Mouse (Mus musculus) liver, embryonic 14.5 days (tissue): Measurements from ENCODE around the gene Cyp51. TPM values are rescaled to one million over a fixed set of nuclear protein-coding genes. Genes with fewer than 3 reads are reported as not detected.
A peak's percentile ranks its signal among the peaks of the same experiment; 100 is the strongest.
"Not testable (repeated sequence)": the region's sequence is repeated elsewhere in the genome, so short reads cannot be mapped to it uniquely, and the experiment has no call there.

Experiments used
- ATAC-seq: fragments of 200-750 bp; cut with Nextera tagmentation; 2 replicates; pipeline ENCODE4 v1.8.0; 2017; ENCODE audit warnings: moderate number of reproducible peaks, mild to moderate bottlenecking, moderate library complexity; ENCODE audit not compliant: insufficient read depth
- DNase-seq, 3 experiments: peaks; one replicate each; pipeline ENCODE4 v3.0.0-alpha.2; 2012 to 2013; ENCODE audit warnings: low read depth in 3 of 3, low spot score in 3 of 3
- H3K27ac ChIP-seq: fragments of 300-500 bp; sonication (generic); 2 replicates; pipeline ENCODE4 v1.5.1; 2014; ENCODE audit warnings: moderate library complexity, mild to moderate bottlenecking, control low read depth, inconsistent platforms
- H3K27me3 ChIP-seq: fragments of 300-500 bp; sonication (generic); 2 replicates; pipeline ENCODE4 v1.6.1; 2014; ENCODE audit warnings: mild to moderate bottlenecking, low read length, moderate library complexity; ENCODE audit not compliant: control insufficient read depth, insufficient read depth
- H3K36me3 ChIP-seq: fragments of 300-500 bp; sonication (generic); replicated peaks from 2 replicates; pipeline ENCODE4 v1.6.1; 2014; ENCODE audit warnings: low read depth; ENCODE audit not compliant: control insufficient read depth, insufficient read depth
- H3K4me1 ChIP-seq, 2 experiments: fragments of 200-500 bp in 1 of 2; fragments of 300-500 bp in 1 of 2; sonication (generic) in 1 of 2; replicated peaks; 2 replicates each; pipeline ENCODE4 v1.6.1; 2012 to 2014; ENCODE audit warnings: antibody characterized with exemption in 1 of 2, inconsistent platforms in 1 of 2, low read length in 1 of 2; ENCODE audit not compliant: control insufficient read depth in 2 of 2, insufficient read depth in 2 of 2
- H3K4me2 ChIP-seq: fragments of 300-500 bp; sonication (generic); 2 replicates; pipeline ENCODE4 v1.6.1; 2014; ENCODE audit warnings: low read depth, mild to moderate bottlenecking, control low read depth, moderate library complexity
- H3K4me3 ChIP-seq, 2 experiments: fragments of 200-500 bp in 1 of 2; fragments of 300-500 bp in 1 of 2; sonication (generic) in 1 of 2; 2 replicates each; pipeline ENCODE4 v1.5.1; 2012 to 2014; ENCODE audit warnings: low read depth in 2 of 2, low read length in 2 of 2, mild to moderate bottlenecking in 2 of 2, control low read depth in 1 of 2, inconsistent platforms in 1 of 2, moderate library complexity in 1 of 2; ENCODE audit not compliant: insufficient read depth in 1 of 2
- H3K9ac ChIP-seq: fragments of 300-500 bp; sonication (generic); replicated peaks from 2 replicates; pipeline ENCODE4 v1.6.1; 2014; ENCODE audit warnings: mild to moderate bottlenecking, control low read depth, moderate library complexity
- H3K9me3 ChIP-seq: fragments of 300-500 bp; sonication (generic); 2 replicates; pipeline ENCODE4 v1.6.1; 2016; ENCODE audit warnings: low read length, mixed read lengths; ENCODE audit not compliant: control insufficient read depth
- CTCF ChIP-seq: IDR thresholded peaks from 2 replicates; pipeline ENCODE4 v1.5.1; 2016; ENCODE audit warnings: antibody characterized with exemption, low read depth, control low read depth
- EP300 ChIP-seq: IDR thresholded peaks from 2 replicates; pipeline ENCODE4 v1.6.1; 2016; ENCODE audit warnings: antibody characterized with exemption, low read depth
- WGBS: fragments of 180-500 bp; shearing (Covaris S2); extraction: QIAGEN DNeasy Blood & Tissue Kit; methylation state at CpG from one replicate; pipeline ENCODE4 v1.1.7; 2014; ENCODE audit not compliant: insufficient replicate concordance; 5-methylcytosine and 5-hydroxymethylcytosine counted together
- polyA plus RNA-seq, 2 experiments: library from polyadenylated mRNA; depleted of rRNA in 1 of 2; stranded (reverse) in 1 of 2; unstranded in 1 of 2; fragments of >200 nt; fragmentation: Nextera tagmentation in 1 of 2; extraction: Ambion mirVana in 1 of 2; gene quantifications; 2 replicates each; pipeline versions ENCODE4 v1.2.1 to v1.2.3; 2012 to 2014

Cyp51 gene
- polyA plus RNA-seq (2012; rRNA removed) (21.0 and 39.3 TPM in 2 replicates), polyA plus RNA-seq (2014; fragmentation: Nextera tagmentation; extraction: Ambion mirVana) (49.7 and 55.7 TPM in 2 replicates)

DNA sequence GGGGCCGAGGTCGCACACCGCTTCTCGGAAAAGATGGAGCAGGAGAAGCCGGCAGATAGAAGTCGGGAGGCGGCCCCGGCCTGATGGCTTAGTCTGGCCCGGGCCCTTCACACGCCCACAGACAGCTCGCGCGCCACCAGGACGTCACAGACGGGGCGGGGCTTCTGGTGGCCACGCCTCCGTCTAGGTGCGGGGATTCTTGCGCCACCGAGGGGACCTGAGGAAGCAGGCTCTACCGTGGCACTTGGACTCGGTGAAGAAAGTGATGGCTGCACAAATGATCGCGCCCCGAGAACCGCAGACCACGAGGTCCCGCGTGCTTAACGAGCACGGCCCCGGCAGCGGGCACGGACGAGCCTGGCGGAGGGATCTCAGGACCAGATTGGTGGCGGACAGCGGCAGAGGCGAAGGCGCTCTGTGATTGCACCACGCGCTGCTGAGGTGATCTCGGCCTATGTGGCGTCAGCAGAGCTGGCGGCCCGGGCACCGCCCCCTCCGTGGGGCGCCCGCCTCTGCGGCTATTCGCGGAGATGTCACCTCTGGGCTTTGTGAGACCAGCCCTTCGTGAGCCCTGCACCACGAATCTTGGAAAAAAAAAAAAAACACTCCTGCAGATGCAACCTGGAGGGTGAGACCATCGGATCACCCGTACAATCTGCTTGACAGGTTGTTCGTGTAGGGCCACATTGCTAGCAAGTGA, at the start of gene Cyp51:
Gene Cyp51, minus strand, starts transcription at position 406 of the 700 bp plus-strand sequence.
- WGBS = under 1% methylated on average over 59 of the region's 59 CpGs
- Histone ChIP-seq H3K4me3 (peak within 1 kb of the TSS; percentile 86), H3K9ac (peak within 1 kb of the TSS; percentile 62), H3K27ac (peak within 1 kb of the TSS; percentile 44), H3K4me2 (peak within 1 kb of the TSS; percentile 80), H3K4me1 (peaks cover 0 to 4% of the 10 kb centered on the region in 2 experiments; a peak in 2 of 4 replicates), H3K9me3 (no peaks in the 10 kb centered on the region), H3K27me3 (no peaks in the 10 kb centered on the region), H3K36me3 (peaks cover 5% of the 10 kb centered on the region)
- DNase-seq = peak; percentile 76 to 82 (median 78)
- peak; percentile 98 for ATAC-seq
- TF ChIP-seq EP300 = no peak
- TF ChIP-seq CTCF = no peak

DNA sequence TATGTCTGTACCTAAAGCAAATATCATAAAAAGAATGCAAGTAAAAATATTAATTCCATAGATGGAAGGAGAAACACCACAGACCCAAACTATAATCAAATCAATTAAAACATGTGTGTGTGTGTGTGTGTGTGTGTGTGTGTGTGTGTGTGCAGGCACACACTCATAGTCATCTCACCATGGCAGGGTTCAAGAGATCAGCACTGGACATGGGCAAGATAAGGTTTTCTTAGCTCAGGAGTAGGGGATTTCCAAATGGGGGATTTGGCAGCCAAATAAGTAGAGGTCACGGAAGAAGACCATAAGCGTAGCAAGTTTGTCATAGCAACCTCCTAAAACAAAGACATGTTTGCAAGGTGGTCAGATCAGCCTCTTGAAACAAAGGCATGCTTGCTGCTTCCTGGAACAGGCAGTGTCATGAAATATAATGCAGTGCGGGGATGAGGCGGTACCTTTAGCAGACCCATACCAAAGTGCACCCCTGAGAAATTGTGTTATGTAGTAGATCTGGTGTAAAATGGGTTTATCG, 8.1 kb upstream of the Cyp51 start:
- Histone ChIP-seq H3K9ac (no peak overlapping the region), H3K4me2 (no peak overlapping the region), H3K4me1 (no peaks in the 10 kb centered on the region), H3K27ac (no peak overlapping the region), H3K27me3 (no peaks in the 10 kb centered on the region), H3K36me3 (no peaks in the 10 kb centered on the region), H3K9me3 (no peaks in the 10 kb centered on the region), H3K4me3 (no peak overlapping the region)
- DNase-seq = no peak
- 77% methylated on average over 5 of the region's 5 CpGs for WGBS
- ATAC-seq = no peak
- TF ChIP-seq EP300 (no peak), CTCF (no peak)

DNA sequence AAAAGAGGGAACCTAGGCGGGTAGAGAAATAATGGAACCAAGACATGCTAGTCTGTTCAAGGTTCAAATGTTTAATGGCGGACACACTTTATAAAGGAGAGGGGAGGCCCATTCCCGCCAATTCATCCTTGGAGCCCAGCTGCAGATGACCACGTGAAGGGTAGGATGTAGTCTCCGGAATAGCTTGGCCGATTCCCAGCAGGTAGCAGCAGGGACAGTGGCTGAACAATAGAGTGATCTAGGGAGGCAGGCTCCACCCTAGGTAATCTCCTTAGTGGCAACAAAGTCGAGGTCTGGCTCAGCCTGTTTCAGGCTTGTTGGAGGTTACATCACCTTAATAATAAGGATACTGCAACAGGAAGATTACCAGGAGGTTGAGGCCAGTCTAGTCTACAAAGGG, 2.5 kb upstream of the Cyp51 start:
- H3K4me1 ChIP-seq, H3K9me3 ChIP-seq, DNase-seq, H3K4me2 ChIP-seq, H3K9ac ChIP-seq, ATAC-seq, H3K27me3 ChIP-seq, H3K27ac ChIP-seq, H3K4me3 ChIP-seq, H3K36me3 ChIP-seq: not testable (repeated sequence)
- 59% methylated on average over 7 of the region's 7 CpGs for WGBS

DNA sequence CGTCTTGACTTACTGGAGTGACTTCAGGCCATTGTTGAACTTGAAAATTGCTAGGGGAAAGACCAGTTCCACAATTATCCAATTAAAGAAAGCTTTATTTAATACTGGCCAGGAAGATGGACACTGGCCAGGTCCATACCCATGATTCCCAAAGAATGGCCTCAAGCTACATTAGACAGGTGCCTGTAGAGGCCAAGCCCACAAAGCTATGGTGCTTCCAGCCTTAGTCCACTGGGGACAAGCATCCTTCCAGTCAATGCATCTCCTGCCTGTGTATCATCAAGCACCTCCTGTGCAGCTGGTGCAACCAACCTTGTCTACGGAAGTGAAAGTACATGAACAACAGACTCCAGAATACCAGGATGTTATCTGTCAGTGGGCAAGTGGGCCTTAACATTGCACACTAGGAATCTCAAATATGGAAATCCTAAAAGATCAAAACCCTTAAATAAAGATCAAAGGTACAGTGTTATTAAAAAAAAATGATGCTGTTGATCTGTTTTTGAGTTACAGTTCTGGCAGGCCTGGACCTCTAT, 1.2 kb upstream of the Cyp51 start:
- Histone ChIP-seq H3K9me3 (no peaks in the 10 kb centered on the region), H3K4me2 (no peak overlapping the region), H3K4me1 (peaks cover 0 to 4% of the 10 kb centered on the region in 2 experiments; a peak in 2 of 4 replicates), H3K9ac (no peak overlapping the region), H3K4me3 (no peak overlapping the region), H3K27me3 (no peaks in the 10 kb centered on the region), H3K36me3 (peaks cover 5% of the 10 kb centered on the region; the same call in 1 of the 2 replicates), H3K27ac (no peak overlapping the region)
- TF ChIP-seq CTCF = no peak
- TF ChIP-seq EP300 = no peak
- no peak for ATAC-seq
- no peak for DNase-seq
- 80% methylated on average over 2 of the region's 2 CpGs for WGBS

GRCm38 (mm10) chr5:4103626-4104340, 763 bp downstream of the Cyp51 start:
- ATAC-seq = peak; percentile 29; the same call in 1 of the 2 replicates
- Histone ChIP-seq H3K27me3 (no peaks in the 10 kb centered on the region), H3K36me3 (peaks cover 5% of the 10 kb centered on the region), H3K4me3 (peak overlapping the region; percentile 86), H3K27ac (no peak overlapping the region), H3K4me1 (peaks cover 0 to 4% of the 10 kb centered on the region in 2 experiments; a peak in 2 of 4 replicates), H3K9me3 (no peaks in the 10 kb centered on the region), H3K4me2 (peak overlapping the region; percentile 80), H3K9ac (peak overlapping the region; percentile 62)
- DNase-seq = no peak
- WGBS = 1% methylated on average over 41 of the region's 41 CpGs
- TF ChIP-seq CTCF (no peak), EP300 (no peak)
